Mouse (Mus musculus): ENCODE measurements at regions not wholly inside any gene's neighbourhood (a gene's known extent, or its start where the extent isn't known, plus 50 kb on each side); places are given as distances from the start of the nearest gene placed in this dataset.

DNA sequence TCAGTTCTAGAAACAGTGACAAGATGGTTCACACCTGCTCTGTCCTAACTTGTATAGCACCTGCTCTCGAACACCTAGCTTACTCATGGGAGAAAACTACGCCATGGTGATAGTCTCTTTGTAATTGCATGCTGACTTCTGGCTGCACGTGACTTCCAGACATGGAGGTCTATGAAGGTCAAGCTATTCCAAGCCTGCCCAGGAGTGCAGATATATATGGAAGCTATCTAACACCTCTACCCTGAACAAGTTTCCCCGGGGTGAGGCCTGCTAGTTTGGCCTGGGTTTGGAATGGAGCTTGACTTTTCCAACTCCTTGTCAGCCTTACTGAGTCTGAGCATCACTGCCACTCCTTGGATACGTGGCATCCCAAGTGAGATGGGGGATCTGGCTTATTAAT, 95.5 kb upstream of the Rbm19 start:
- intact Hi-C loops (cut with DNase I) = no loop called here
- no peak for DNase-seq (ENCODE audit: low spot score in 2 of 2)

DNA sequence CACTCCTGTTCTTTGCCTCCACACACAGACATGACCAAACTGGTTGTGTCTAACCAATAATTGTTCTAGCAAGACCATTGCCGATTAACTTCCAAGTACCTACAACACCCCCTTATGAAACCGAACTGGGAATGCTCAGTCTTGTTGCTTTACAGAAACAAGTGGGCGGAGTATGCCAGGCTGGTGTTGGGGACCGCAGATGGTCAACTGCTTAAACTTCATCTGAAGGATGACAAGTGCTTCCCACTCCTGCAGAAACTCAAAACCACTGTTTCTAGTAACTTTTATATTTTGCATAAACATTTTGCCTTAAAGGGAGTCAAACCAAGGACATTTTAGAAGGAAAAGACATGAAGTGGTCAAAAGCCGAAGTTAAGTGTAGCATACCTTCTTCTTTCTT, 94.0 kb upstream of the Rbm19 start:
- peak; percentile 5 to 7 for DNase-seq (ENCODE audit: low spot score in 2 of 2)
- intact Hi-C loops (cut with DNase I) = no loop called here

DNA sequence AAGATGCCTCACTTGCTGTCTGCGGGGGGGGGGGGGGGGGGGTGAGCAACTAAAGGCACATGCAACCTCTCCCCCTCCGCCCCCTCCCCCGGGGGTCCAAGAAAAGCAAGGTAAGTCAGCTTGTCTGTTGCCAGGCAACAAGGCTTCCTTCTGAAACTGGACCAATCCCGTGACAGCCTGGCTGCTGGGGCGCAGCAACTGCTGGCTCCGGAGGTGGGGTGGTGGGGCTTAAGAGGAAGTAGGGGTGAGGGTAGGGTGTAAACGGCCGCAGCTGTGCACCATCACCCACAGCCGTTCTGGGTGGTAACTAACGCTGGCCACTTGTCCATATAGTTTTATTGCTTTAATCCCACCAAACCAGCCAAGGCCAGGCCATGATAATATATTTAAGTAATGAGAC, 92.2 kb upstream of the Rbm19 start:
- peak; percentile 24 to 36 for DNase-seq (ENCODE audit: low spot score in 2 of 2)
- intact Hi-C loops (cut with DNase I) = no loop called here

DNA sequence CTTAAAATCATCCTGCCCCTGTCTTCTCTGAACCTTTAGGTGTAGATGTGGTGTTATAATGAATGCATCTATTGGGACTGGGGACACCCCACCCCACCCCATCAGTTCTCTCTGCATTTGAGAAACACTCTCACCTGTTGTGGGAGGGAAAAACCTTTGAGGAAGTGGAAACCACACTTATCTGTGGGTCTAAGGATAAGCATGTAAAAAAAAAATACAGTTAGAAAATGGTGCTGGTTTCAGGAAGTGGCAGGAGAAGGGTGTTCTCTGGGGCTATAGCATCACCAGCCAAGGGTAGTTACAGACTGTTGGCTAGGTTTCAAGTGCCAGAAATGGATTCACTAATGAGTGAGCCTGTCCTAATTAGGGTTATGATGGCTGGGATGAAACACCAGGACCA, 91.1 kb upstream of the Rbm19 start:
- DNase-seq (ENCODE audit: low spot score in 2 of 2) = no peak
- intact Hi-C loops (cut with DNase I) = no loop called here

DNA sequence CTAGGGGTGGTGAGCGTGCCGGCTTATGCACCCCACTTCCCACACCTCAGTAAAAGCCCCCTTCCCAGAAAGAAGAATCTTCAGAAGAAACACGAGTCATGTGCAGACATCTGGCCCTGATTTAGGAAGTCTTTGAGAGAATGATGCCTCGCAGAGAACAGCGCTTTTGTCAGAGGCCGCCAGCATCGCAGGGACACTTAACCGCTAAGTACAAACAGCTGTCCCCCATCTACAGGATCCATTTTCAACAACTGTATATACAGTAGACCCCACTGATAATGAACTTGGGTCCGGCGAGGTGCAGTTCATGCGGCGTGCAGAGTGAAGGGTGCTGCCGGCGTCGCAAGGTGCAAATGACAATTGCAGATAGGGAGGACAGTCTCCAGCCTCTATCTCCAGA, 85.4 kb upstream of the Rbm19 start:
- intact Hi-C loops (cut with DNase I) = no loop called here
- no peak for DNase-seq (ENCODE audit: low spot score in 2 of 2)

DNA sequence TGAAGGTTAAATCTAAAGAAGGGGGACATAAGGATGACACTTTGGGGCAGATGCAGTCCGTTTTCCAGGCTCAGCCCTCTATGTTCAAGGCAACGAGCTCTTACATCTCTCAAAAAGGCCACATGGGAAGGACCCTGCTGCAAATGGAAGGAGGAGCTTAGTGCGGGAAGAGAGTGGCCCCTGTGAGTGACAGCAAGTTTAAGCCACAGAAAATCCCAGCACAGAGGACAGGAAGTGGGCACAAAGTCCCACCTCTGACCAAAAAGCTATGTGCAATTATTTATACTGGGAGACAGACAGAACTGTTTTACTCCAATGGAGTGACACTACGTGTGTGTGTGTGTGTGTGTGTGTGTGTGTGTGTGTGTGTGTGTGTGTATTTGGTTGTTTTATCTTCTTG, 84.7 kb upstream of the Rbm19 start:
- intact Hi-C loops (cut with DNase I) = no loop called here
- DNase-seq (ENCODE audit: low spot score in 2 of 2) = no peak

DNA sequence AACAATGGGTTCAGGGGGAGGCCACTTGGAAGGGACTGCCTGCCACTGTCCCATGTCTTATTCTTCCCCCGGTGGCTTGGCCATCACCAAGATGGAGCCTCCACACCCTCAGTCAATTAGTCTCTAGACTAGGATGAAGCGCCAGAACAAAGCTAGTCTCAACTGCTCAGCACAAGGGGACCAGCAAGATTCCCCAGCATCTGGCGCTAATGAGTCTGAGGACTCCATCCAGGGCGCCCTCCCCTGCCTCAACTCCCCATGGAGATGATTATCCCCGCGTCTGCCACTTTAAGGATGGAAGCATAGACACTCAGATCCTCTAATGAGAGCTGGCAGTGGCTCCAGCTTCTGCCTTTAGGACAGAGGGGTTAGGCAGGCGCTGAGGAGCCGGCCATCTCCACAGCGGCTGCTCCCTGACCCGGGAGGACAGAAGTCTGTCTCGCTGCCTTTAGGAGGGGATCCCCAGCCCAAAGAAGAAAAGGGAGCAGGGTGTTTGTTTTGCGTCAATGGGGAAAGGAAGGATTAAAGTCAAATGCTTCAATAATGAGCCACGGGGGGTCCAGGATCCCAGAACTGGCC, 81.7 kb upstream of the Rbm19 start:
- intact Hi-C loops (cut with DNase I) = no loop called here

DNA sequence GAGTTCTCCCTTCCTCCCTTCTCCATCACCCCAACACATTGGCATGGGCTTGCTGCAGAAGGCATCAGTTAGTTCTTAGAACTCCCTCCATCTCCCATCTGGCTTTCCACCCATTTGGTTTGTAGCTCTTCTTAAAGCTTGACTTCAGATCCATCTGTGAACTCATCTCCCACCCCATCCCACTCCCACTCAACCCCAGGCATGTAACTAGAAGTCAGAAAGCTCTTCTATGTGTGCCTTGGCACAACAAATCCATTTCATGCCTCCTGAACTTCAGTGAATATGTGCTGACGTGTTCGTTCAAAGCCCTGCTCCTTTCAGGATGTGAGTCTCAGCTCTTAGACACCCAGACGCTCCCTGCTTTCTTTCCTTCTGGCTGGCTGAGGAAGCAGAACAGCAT, 81.0 kb upstream of the Rbm19 start:
- no peak for DNase-seq (ENCODE audit: low spot score in 2 of 2)
- intact Hi-C loops (cut with DNase I) = no loop called here

More for the DNA sequence above, 81.7 kb upstream of the Rbm19 start:
- no peak for DNase-seq (ENCODE audit: low spot score in 2 of 2)

DNA sequence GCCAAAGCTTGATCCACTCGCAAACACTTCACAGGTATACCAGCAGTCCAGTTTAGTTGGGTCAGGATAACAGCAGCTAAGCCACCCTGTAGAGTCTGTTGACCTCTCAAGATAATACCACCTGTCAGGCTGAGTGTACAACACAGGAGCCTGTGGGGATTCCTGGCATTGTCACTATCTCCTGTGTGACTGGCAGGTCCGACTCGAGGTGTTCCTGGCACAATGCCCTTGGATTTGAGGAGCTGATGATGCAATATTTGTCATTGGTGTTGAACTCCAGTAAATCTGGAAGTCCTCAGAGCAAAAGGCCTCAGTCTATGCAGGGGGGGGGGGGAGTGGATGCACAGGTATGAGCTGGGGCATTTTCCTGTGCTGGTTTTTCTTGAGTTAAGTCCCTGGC, 78.5 kb upstream of the Rbm19 start:
- intact Hi-C loops (cut with DNase I) = no loop called here

DNA sequence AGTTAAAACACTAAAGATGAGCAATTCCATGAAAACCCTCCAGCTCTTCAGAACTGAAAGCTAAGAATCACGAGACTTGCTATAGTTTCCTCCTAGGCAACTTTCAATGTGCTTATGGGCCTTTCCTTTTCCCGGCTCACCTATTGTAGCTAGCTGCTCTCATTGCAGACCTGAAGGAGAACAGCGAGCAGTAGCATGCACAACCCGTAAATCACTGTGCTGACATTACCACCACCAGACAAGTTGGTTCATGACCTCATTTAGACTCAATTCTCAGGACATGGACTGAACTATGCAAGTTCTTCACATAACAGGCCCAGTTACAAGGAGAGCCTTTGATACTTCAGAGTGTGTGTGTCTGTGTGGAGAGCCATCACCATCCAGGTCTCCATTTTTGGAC, 72.5 kb upstream of the Rbm19 start:
- intact Hi-C loops (cut with DNase I) = no loop called here
- no peak for DNase-seq (ENCODE audit: low spot score in 2 of 2)

More for the DNA sequence above, 78.5 kb upstream of the Rbm19 start:
- no peak for DNase-seq (ENCODE audit: low spot score in 2 of 2)

DNA sequence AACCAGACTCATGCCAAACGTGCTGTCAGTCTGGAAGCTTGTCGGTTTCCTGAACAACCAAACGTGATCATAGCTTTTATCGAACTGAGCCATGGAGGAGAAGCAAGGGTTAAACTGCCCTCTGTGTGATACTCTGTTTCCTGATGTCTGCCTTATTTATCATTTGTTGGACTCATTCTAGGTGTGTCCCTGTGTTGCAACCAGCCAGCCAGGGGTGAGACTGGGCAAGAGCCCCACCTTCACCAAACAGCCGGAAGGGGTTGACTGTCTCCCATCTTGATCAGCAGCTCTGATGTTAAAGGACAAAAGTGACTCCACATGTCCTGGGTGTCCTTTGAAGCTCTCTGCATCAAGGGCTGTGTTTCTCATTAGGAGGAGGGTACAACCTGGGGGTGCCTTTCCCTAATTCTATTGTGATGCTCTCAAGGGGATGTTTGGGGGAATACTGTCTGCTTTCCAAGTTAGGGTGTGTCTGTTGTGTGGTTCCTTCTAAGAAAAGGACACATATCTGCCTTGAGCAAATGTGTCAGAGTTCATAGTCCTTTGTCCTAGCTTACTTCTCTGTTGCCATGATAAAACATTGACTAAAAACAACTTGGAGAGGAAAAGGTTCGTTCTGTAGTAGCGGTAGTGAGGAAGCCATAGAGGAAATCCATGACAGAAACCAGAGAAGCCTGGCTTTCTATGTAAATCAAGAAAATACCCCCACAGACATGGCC, 67.0 kb upstream of the Rbm19 start:
- DNase-seq (ENCODE audit: low spot score in 2 of 2) = no peak
- intact Hi-C loops (cut with DNase I) = no loop called here

DNA sequence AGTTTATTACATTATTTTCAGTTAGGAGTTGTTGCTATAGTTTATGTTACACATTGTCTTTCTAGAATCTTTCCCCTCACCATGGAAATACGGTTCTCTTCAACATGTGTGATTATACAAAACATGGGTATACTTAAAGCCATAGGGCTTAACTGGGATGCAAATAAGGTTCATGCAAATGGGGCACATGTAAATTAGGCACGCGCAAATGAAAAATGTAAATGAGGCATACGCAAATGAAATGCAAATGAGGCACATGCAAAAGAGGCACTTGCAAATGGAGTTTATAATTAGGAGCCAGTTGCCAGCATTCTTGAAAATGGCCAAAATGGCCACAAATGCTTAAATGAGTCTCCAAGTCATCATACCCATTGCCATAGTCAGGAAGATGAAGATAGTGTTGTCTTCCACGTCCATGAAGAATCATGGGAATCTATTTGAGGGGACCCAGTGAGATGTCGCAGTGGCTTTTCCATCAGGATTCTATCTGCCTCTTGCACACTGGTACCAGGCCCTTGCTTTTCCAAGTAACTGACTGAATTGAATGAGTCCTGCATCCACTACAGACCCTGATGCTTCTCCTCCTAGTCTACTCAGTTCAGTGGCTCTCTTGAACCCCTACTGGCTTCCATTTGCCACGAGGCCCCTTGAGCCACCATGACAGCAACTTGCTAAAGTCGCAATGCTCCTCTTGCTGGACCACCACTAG, 65.4 kb upstream of the Rbm19 start:
- intact Hi-C loops (cut with DNase I) = no loop called here
- no peak for DNase-seq (ENCODE audit: low spot score in 2 of 2)

DNA sequence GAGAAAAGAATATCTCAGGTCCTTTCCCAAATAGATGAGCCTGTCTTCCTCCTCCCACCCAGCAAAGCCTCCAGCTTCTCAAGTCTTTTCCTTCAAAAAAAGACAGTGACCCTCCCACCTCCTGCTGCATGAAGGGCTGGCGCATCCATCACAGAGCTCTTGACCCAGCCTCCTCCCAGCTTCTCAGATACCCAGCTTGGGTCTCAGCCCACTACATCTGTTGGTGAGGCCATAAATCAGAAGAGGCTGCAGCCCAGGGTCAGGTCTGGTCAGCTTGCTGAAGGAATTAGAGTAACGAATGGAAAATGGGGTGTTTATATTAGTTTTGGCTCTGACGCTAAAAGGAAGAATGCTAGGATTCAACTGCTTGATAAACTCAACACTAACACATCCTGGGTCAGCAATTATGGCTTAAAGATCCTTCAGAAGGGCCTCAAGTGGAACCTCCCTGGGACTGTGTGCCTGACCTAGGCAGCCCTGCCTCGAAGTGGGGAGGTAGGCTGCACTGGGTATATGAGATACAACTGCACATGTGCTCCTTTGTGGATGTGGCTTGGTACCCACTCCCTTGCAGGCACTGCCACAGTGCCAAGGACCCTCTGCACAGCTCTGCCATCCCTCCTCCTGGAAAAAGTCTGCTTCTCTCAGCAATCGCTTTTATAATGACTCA, 61.6 kb upstream of the Rbm19 start:
- intact Hi-C loops (cut with DNase I) = no loop called here

More for the DNA sequence above, 61.6 kb upstream of the Rbm19 start:
- DNase-seq (ENCODE audit: low spot score in 2 of 2) = no peak
